Mouse (Mus musculus) right cerebral cortex, postnatal 36 days (tissue): ENCODE results near the gene Cluap1.

Experiments used
- DNase-seq, 2 experiments: peaks; one replicate each; pipeline ENCODE4 v3.0.0; 2022; ENCODE audit warnings: low spot score in 2 of 2, mixed read lengths in 1 of 2

The Cluap1 gene

DNA sequence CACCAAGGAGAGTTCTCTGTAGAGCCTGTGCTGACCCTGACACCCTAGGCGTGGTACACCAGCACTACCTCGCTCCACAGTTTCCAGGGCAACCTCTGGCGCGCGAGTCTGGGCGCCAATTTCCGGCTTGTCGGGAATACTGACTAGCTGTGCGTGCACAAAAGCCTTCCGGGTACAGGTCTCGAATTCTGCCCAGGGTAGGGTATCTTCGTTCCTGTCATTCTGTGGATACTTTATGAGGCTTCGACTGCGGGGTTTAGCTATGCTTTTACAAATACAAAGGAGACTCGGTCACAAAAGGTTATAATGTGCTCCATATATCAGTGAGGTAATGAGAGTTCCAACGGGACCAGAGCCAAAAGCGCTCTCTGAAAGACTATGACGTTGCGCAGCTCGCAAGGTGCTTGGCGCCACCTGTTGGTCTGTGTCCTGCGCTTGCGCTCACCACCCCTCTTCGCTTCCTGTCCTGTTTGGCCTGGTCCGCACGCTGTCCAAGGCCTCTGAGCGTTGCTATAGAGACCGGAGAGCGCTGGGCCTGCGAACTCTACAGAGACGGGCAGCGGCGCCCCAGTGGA is at the start of gene Cluap1, which contains the start of gene 1700037C18Rik:
Gene Cluap1, plus strand, starts transcription at position 265 of the 575 bp plus-strand sequence.
Gene 1700037C18Rik, minus strand, starts transcription at position 153 of the 575 bp plus-strand sequence.
- peak; percentile 92 to 94 for DNase-seq

GRCm38 (mm10) chr16:3859254-3859653 is 49.3 kb upstream of the Cluap1 start:
- no peak for DNase-seq

- DNase-seq = no peak
Observed at GRCm38 (mm10) chr16:3871815-3872214, 36.8 kb upstream of the Cluap1 start.

GRCm38 (mm10) chr16:3872216-3873047 is 36.2 kb upstream of the Cluap1 start, which contains the start of gene Naa60:
TSS of gene Naa60 (plus strand) at chr16:3872375.
- DNase-seq = peak; percentile 85 to 87

- no peak for DNase-seq
Observed at GRCm38 (mm10) chr16:3876346-3876745, 32.3 kb upstream of the Cluap1 start.

- DNase-seq = peak; percentile 92 to 93
Observed at GRCm38 (mm10) chr16:3884201-3885064, 24.2 kb upstream of the Cluap1 start, which contains the start of the genes Zfp597 and Gm20695. TSS of gene Zfp597 (minus strand) at chr16:3884561. TSS of gene Gm20695 (plus strand) at chr16:3884648.

- no peak for DNase-seq
Observed at GRCm38 (mm10) chr16:3885065-3885670, 23.4 kb upstream of the Cluap1 start.

DNA sequence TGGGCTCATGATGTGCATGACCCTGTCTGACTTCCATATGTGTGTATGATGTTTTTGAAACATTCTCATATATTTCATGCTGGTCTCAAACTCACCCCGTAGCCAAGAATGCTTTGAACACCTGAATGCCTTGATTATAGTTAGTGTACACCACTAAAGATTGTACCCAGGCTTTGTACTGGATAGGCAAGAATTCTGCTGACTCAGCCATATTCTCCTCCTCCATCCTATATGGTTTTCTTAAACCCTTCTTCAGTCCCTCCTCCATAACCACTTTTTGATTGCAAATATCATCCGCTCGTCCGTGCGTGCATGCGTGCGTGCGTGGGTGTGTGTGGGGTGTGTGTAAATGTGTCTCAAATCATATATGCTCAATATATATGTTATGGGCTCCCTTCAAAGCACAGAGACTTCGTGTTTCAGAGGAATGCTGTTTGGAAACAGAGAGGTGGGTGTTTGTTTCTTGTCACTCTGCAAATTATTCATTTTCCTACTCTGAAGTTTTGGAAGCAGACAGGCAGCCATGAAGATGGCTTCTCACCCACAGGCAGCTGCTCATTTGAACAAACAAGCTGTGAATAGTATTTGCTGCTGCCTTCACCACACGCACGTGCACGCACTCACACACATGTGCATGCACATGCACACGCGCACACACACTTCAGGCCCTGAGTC is 16.8 kb upstream of the Cluap1 start:
- no peak for DNase-seq

DNA sequence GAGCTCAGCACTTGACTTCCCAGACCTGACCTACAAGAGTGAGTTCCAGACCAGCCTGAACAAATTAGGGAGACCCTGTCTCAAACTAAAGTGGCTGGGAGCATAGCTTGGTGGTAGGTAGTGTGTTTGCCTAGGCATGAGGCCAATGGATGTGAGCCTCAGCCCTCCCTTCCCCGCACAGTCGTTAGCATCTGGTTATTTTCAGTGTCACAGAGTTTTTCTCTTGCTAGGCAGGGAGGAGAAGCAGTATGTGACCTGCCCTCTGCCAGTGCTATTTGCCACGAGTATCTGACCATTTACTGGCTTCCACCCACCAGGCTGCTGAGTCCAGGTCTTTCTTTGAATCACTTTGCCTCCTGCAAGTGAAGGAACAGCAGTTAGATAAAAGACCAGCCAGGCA is 14.9 kb upstream of the Cluap1 start:
- no peak for DNase-seq

GRCm38 (mm10) chr16:3895173-3895792 is 13.3 kb upstream of the Cluap1 start:
- DNase-seq = no peak

DNA sequence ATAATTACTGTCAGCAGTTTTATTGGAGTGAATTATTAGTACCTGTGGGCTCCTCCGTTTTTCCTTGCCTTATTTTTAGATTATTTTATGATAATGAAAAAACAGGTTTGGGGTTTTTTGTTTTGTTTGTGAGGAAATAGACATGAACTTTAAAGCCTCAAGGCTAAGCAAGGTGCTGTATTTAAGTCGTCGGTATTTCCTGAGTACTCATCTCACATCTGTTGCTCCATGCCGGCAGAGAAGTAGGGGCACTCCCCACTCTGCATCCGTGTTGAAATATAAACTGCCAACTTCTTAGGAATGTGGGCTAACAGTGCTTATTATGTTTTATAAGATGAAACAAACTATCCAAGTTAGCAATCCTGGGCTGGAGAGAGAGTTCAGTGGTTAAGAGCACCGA is 12.6 kb upstream of the Cluap1 start:
- no peak for DNase-seq

DNA sequence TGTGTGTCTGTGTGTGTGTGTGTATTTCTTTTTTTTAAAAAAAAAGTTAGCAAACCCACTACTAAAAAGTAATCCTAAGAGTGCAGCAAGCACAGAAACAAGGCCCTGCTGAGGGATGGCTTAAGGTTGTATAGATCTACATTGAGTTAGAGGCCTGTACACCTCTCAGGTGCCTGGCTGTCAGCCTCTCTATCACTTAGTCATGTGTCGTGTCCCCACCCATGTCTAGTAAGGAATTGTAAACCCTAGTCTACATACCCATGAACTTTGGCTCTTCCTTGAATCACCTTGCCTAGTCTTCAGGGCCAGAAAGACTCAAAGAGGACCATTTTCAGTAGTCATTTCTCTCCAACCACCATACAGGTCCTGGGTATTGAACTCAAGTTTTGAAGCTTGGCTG is 12.0 kb upstream of the Cluap1 start:
- DNase-seq = no peak

- no peak for DNase-seq
Observed at GRCm38 (mm10) chr16:3907471-3907870, 1.1 kb upstream of the Cluap1 start.

- DNase-seq = no peak
Observed at GRCm38 (mm10) chr16:3909118-3909517, 517 bp downstream of the Cluap1 start.

DNA sequence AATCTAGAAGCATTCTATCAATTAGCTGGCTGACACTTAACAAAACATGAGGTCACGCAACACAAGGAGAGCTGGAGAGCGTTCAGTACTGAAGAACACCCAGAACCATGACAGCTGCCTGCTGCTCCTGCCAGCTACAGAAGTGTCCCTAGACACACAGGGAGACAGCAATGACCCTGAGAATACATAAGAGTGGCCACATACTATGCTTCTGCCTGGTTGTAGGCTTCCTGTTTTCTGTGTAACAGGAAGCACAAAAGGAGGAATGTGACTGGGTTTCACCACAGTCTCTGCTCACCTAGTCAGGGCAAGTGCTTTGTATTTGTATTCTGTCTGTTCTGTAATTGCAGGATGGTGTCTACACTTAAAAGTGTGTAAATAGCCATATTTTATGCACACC is 12.2 kb downstream of the Cluap1 start:
- no peak for DNase-seq

DNA sequence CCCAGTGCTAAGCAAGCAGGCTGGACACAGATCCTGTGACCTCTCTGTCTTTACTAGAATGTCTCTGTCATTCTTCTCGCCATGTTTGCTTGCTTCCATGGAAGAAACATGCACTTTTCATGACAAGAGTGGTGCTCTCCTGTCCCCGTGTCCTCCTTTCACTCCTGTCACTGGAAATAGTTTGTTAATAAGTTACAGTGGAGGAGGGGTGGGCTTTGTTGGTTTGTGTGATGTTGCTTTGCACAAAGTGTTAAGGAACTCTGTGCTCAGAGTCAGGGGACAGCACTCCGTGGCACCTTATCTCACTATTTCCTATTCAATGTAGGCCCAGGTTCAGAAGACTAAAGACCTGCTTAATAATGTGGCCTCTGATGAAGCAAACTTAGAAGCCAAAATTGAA is 14.9 kb downstream of the Cluap1 start:
- DNase-seq = no peak

DNA sequence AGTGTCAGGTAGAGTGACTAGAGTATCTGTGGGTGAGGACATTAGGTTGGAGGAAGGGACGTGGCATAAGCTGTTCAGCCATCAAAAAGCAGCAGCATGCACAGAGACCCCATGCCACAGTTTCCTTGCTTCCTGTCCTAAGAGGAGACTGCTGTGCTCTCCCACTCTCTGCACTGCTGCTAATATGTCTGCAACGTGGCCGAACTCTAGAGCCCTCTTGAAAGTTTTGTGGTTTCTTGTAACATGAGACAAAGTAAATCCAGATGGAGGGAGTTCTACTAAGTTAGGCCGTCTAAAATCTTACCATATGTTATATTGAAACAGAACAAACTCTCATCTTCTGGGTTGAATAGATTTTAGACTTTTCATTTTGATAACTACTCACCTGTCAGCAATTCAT is 15.4 kb downstream of the Cluap1 start:
- DNase-seq = no peak

GRCm38 (mm10) chr16:3928582-3928981 is 20.0 kb downstream of the Cluap1 start:
- DNase-seq = no peak

GRCm38 (mm10) chr16:3929151-3929550 is 20.6 kb downstream of the Cluap1 start:
- no peak for DNase-seq

GRCm38 (mm10) chr16:3933536-3933935 is 24.9 kb downstream of the Cluap1 start:
- DNase-seq = no peak

GRCm38 (mm10) chr16:3934091-3934490 is 25.5 kb downstream of the Cluap1 start:
- DNase-seq = no peak
